Comparison of ENCODE assay signal across 9 mouse cellular contexts in the genomic region with DNA sequence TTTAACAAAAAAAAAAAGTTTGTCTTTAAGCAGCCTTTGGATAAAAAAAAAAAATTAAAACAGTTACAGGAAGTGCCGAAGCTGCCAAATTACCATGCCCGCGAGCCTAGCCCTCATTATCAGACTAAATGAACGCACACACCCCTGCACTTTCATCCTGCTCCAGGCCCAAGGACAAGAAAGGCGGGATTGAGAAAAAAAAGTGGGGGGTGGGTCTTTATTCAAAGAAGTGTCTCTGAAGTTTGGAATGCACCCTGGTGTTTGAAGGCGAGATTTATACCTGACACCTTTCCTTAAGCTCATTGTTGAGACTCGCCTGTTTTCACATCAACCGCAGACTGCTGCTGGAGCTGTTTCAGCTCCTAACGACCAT. TPM values are rescaled to one million over a fixed set of nuclear protein-coding genes. Genes with fewer than 3 reads are reported as not detected.
DNase-seq lines count a peak whose midpoint lies in the region; ATAC-seq and TF ChIP-seq lines count a peak whose summit lies in the region.
"Had no signal": no experiment of that assay in that cellular context is flagged by ENCODE, and none has a peak within 500 bp of the region (broad histone marks: within the 10 kb centered on the region; RNA-seq: fewer than 3 reads in every experiment).

No protein-coding gene starts in this region.

- H3K36me3 ChIP-seq in kidney, adult 2 months (ENCODE audit: control insufficient read depth, insufficient read depth, low read length) = no peaks in the 10 kb centered on the region
- no peaks in the 10 kb centered on the region for H3K36me3 ChIP-seq in embryonic facial prominence, embryonic 11.5 days (replicated peaks; ENCODE audit: control insufficient read depth, insufficient read depth, low read depth, low read length)
- H3K36me3 ChIP-seq in hindbrain, embryonic 11.5 days (ENCODE audit: control insufficient read depth, insufficient read depth, low read length) = no peaks in the 10 kb centered on the region
- no peaks in the 10 kb centered on the region for H3K36me3 ChIP-seq in midbrain, embryonic 15.5 days (replicated peaks)

- peak overlapping the region; percentile 3 for H3K4me2 ChIP-seq in embryonic facial prominence, embryonic 11.5 days (ENCODE audit: low read depth, low read length)
- H3K4me2 ChIP-seq in hindbrain, embryonic 11.5 days (replicated peaks; ENCODE audit: low read depth, low read length) = no peak overlapping the region
- peak overlapping the region; percentile 27 for H3K4me2 ChIP-seq in midbrain, embryonic 15.5 days

- peak overlapping the region; percentile 2; the same call in 1 of the 2 replicates for H3K27ac ChIP-seq in kidney, adult 2 months (ENCODE audit: insufficient read depth, low read depth, low read length)
- H3K27ac ChIP-seq in embryonic facial prominence, embryonic 11.5 days (replicated peaks; ENCODE audit: low read depth, low read length) = no peak overlapping the region; the same call in 1 of the 2 replicates
- no peak overlapping the region for H3K27ac ChIP-seq in hindbrain, embryonic 11.5 days (ENCODE audit: low read depth, low read length)
- H3K27ac ChIP-seq in midbrain, embryonic 15.5 days = no peak overlapping the region

- TF ChIP-seq CTCF in kidney, adult 2 months (conservative IDR thresholded peaks at IDR 0.05; ENCODE audit: insufficient read depth, insufficient read length, low read depth, low read length) = no peak

- H3K4me3 ChIP-seq in kidney, adult 2 months (ENCODE audit: insufficient read depth, low read depth, low read length) = no peak overlapping the region
- H3K4me3 ChIP-seq in embryonic facial prominence, embryonic 11.5 days (ENCODE audit: low read depth, low read length) = no peak overlapping the region
- no peak overlapping the region for H3K4me3 ChIP-seq in hindbrain, embryonic 11.5 days (ENCODE audit: low read depth, low read length)
- H3K4me3 ChIP-seq in midbrain, embryonic 15.5 days = no peak overlapping the region
- H3K4me3 ChIP-seq: erythroblast, embryonic 14.5 days had no signal

- H3K9ac ChIP-seq in embryonic facial prominence, embryonic 11.5 days (replicated peaks; ENCODE audit: low read length) = no peak overlapping the region
- H3K9ac ChIP-seq in hindbrain, embryonic 11.5 days (ENCODE audit: low read depth, low read length) = no peak overlapping the region
- no peak overlapping the region for H3K9ac ChIP-seq in midbrain, embryonic 15.5 days

- H3K27me3 ChIP-seq in kidney, adult 2 months (replicated peaks; ENCODE audit: control insufficient read depth, insufficient read depth, low read length) = peaks cover 2% of the 10 kb centered on the region; the same call in 1 of the 2 replicates
- H3K27me3 ChIP-seq in embryonic facial prominence, embryonic 11.5 days (ENCODE audit: control insufficient read depth, insufficient read depth, low read length) = no peaks in the 10 kb centered on the region
- no peaks in the 10 kb centered on the region for H3K27me3 ChIP-seq in hindbrain, embryonic 11.5 days (ENCODE audit: control insufficient read depth, insufficient read depth, low read length)
- H3K27me3 ChIP-seq in midbrain, embryonic 15.5 days (replicated peaks) = no peaks in the 10 kb centered on the region; the same call in 1 of the 2 replicates

- 0 out of 2 replicates have a peak, but pooled peaks cover 3% of the 10 kb centered on the region for H3K4me1 ChIP-seq in kidney, adult 2 months (ENCODE audit: control insufficient read depth, insufficient read depth, low read length)
- H3K4me1 ChIP-seq in embryonic facial prominence, embryonic 11.5 days (ENCODE audit: control insufficient read depth, insufficient read depth, low read length) = no peaks in the 10 kb centered on the region
- H3K4me1 ChIP-seq in hindbrain, embryonic 11.5 days (replicated peaks; ENCODE audit: control insufficient read depth, insufficient read depth, low read length) = no peaks in the 10 kb centered on the region
- H3K4me1 ChIP-seq in midbrain, embryonic 15.5 days = peaks cover 21% of the 10 kb centered on the region

- WGBS in kidney, adult 2 months = 20% methylated on average over 9 of the region's 9 CpGs
- 3% methylated on average over 9 of the region's 9 CpGs for WGBS in embryonic facial prominence, embryonic 11.5 days
- WGBS in hindbrain, embryonic 11.5 days = 5% methylated on average over 9 of the region's 9 CpGs
- 3% methylated on average over 9 of the region's 9 CpGs for WGBS in midbrain, embryonic 15.5 days

- peak; percentile 30 for DNase-seq in kidney, adult 2 months
- no peak for DNase-seq in kidney, adult 8-10 months
- DNase-seq in embryonic facial prominence, embryonic 11.5 days (ENCODE audit: low spot score) = peak; percentile 49
- no peak for DNase-seq in hindbrain, embryonic 11.5 days (ENCODE audit: low spot score)
- DNase-seq in cerebellum, adult 9-10 months = no peak
- DNase-seq in frontal cortex, postnatal 25 days (ENCODE audit: low spot score in 2 of 2) = no peak
- no peak for DNase-seq in left cerebral cortex, adult 11 months (ENCODE audit: low spot score)

- no peak for ATAC-seq in embryonic facial prominence, embryonic 11.5 days (replicated peaks; ENCODE audit: insufficient number of reproducible peaks, low FRiP score, low TSS enrichment, low read depth)
- ATAC-seq in hindbrain, embryonic 11.5 days (ENCODE audit: low FRiP score) = 0 out of 2 replicates have a peak, but pooled peaks have one; percentile 53
- ATAC-seq in midbrain, embryonic 15.5 days (replicated peaks) = 0 out of 2 replicates have a peak, but pooled peaks have one; percentile 8

- no peak for TF ChIP-seq POLR2A in kidney, adult 2 months (IDR thresholded peaks at IDR 0.05; ENCODE audit: low read depth, low read length)

- no peaks in the 10 kb centered on the region for H3K9me3 ChIP-seq in embryonic facial prominence, embryonic 11.5 days (replicated peaks; ENCODE audit: control insufficient read depth, low read length)
- H3K9me3 ChIP-seq in hindbrain, embryonic 11.5 days (ENCODE audit: control insufficient read depth, low read length) = no peaks in the 10 kb centered on the region
- H3K9me3 ChIP-seq in midbrain, embryonic 15.5 days = no peaks in the 10 kb centered on the region

RNA-seq across cellular contexts. Expression of a gene that starts 23.4 kb away (rescaled TPM):
- polyA plus RNA-seq in kidney, adult 2 months (2012; rRNA removed) = 0.33 and 0.64 TPM in 2 replicates
- polyA plus RNA-seq in embryonic facial prominence, embryonic 11.5 days (2014; fragmentation: Nextera tagmentation; extraction: Ambion mirVana) = 0.52 and 0.78 TPM in 2 replicates
- 0.11 and 0.19 TPM in 2 replicates for polyA plus RNA-seq in hindbrain, embryonic 11.5 days (2014; fragmentation: Nextera tagmentation; extraction: Ambion mirVana)
- polyA plus RNA-seq in midbrain, embryonic 15.5 days (2015; fragmentation: Nextera tagmentation; extraction: Ambion mirVana) = 0.20 and 0.28 TPM in 2 replicates
- polyA plus RNA-seq: erythroblast, embryonic 14.5 days had no signal

Comparison
In these comparisons a context has a peak if more than half of its experiments do, and no peak if none do; other contexts are left out.
1. DNase-seq: peak in kidney, adult 2 months (single experiment) and embryonic facial prominence, embryonic 11.5 days (single experiment); none in kidney, adult 8-10 months (0 of 2), hindbrain, embryonic 11.5 days (single experiment), cerebellum, adult 9-10 months (single experiment), frontal cortex, postnatal 25 days (0 of 2) and left cerebral cortex, adult 11 months (single experiment).